Mouse (Mus musculus) T-cell, adult 2 months (primary cell): ENCODE measurements around the gene Tcf3.
A peak's percentile ranks its signal among the peaks of the same experiment; 100 is the strongest.

ENCODE experiments used
- DNase-seq: peaks from one replicate; pipeline ENCODE4 v3.0.0; 2022; ENCODE audit warnings: low spot score

The Tcf3 gene

DNA sequence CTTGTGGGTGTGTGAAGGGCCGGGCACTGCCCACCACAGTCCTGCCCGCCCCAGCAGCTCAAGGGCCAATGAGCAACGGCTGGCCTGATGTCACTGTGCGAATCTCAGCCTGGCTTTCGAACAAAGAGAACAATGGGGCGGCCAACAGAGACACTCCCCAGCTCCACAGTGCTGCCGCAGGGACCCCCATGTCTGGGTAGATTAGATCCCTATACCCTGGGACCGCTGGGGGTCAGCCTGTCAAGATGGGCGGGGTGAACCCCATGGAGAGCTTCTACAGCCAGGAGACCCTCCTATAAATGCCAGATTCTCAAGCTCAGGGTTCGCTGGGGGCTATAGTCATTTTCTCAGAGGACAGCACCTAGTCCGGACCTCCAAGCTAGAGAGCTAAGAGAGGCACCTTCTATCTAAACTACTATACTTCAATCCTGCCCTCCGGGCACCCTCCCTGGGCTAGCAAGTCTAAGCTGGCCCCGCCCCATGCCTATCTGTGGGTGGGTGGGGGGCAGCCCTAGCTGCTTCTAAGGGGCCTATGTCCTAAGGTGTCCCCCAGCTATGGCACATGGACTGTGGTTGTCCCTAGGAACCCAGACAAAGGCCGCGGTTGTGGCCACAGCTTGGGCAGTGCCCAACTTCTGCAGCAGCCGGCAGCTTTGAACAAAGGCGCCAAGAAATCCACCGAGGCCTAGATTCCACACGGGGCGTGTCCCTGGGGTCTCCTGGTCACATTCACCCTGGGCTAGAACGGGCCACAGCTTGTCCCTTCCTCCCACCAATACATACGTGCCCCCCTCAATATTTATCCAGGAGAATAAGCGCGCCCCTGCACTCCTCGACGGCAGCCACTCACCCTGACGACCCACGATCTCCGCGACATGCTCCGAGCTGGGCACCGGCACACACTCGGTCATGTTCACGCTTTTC is 47.4 kb downstream of the Tcf3 start:
- DNase-seq = no peak

DNA sequence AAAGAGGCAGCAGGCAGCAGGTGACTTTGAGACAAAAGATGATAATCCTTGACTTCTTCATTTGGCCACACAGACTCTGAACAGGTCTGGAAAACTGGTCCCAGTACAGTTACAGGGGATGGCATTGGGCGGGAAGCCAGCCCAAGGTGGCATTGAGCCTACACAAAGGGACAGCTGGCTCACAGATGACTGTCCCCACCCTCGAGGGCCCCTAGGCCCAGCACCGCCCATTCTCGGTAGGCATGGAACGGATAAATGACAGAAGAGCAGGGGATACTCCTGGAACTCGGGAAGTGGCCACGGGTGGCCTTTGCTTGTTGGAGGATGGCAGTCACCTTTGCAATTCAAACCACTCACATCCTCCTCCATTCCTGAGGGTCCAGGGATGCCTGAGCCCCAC is 48.1 kb downstream of the Tcf3 start:
- no peak for DNase-seq

DNA sequence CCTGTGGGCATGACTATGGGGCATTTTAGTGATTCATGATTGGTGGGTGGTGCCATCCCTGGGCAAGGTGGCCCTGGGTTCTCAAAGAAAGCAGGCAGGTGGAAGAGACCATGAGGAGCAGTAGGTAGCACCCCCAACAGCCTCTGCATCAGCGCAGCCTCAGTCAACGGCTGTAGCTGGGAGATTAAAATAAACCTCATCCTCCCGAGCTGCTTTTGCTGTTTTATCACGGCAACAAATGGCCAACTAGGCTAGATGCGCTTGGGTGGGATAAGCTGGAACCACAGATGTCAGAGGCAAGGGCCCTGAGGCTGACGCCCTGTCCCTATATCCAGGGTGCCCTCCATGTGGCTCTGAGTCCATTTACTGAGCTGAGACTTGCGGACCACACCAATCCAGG is 48.7 kb downstream of the Tcf3 start:
- DNase-seq = no peak

DNA sequence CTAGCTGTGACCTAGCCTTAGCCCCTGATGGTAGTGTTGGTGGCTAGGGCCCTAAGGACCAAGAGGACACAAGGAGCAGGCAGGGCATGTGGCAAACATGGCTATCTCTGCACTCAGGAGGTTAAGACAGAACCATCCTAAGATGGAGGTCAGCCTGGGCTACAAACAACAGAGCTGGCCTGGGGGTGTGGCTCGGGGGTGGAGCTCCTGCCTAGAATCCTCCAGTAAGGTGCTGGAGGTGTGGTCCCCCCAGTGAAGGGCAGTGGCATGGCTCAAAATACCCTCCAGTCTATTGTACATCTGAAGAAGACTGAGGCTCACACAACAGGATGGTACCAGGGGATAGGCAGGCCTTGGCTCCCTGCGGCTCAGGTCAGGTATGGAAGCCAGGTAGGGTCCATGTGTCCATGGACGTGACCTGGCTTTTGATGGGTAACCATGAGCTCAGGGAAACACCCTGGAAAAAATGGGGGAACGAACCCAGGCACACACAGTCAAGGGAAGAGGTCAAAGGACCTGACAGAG is 49.3 kb downstream of the Tcf3 start:
- DNase-seq = no peak

DNA sequence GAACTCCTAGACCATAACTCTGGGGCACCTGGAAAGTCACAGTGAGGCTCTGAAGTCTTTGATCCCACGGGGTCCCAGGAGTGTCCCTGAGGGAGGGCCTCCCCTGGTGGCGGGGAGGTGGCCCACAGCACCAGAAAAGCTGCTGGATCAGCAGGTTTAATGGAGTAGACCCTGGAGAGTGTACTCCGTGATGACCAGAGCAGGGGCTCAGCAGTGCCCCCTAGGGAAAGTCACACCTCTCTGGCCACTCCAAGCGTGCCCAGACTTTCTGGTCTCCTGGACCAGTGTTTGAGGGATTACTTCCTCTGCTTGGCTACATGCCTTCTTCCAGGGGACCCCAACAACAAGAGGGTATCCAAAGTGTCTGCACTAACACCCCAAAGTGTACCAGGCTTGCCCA is 50.0 kb downstream of the Tcf3 start:
- DNase-seq = no peak

DNA sequence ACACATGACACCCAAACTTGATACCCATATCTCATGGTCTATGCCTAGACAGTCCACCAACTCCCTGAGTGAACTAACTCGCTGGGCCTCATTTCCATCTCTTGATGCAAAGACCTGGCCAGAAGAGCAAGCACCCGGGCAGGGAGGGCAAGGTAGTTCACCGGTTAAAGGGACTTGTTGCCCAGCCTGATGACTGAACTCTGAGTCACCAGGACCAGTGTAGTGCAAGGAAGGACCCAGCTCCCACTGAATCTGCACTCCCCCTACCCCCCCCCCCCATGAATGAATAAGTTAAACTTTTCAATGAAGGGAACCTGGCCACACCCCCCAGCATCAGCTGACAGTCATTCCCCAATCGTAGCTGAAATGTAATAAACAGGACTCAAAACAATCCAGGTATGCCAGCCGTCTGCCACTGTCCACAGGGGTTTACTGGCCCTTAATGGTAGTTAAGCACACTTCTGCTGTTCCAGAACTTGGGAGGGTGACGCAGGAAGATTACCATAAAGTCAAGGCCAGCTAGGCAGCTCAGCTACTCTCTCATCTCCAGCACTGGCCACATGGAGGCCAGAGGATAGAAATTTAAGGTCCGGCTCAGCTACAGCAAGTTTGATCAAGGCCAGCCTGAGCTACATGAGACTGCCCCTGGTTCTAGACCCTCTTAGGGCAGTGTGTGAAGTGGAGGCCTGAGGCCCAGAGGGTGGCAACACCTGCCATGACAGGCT is 50.6 kb downstream of the Tcf3 start:
- DNase-seq = no peak

DNA sequence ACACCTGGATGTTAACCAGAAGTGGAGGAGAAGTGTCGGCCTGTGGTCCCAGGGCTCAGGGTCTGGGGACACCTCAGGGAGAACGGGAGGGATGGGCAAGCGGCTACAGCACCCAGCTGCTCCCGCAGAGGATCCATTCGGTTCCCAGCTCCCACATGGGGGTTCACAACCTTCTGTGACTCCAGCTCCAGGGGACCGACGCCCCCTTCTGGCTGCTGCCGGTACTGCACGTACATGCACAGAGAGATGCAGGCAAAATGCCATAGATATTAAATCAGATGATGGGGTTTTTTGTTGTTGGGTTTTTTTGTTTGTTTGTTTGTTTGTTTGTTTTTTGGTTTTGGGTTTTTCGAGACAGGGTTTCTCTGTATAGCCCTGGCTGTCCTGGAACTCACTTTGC is 55.7 kb downstream of the Tcf3 start:
- peak; percentile 39 for DNase-seq

DNA sequence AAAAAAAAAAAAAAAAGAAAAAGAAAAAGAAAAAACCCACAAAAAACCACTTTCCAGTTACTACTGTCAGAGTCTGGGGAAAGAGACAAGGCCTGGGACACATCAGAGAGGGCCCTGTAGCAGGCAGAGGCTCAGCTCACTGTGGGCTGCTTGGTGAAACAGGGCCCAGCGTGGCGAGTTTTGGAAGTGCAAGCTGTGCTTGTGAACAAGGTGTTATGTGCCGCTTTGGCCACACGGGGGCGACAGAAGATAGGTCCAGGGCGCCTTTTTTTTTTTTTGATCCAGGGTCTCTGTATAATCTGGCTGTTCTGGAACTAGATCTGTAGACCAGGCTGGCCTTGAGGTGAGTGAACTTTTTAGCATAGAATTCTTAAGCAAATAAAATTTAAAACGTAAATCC is 57.3 kb downstream of the Tcf3 start:
- peak; percentile 89 for DNase-seq

DNA sequence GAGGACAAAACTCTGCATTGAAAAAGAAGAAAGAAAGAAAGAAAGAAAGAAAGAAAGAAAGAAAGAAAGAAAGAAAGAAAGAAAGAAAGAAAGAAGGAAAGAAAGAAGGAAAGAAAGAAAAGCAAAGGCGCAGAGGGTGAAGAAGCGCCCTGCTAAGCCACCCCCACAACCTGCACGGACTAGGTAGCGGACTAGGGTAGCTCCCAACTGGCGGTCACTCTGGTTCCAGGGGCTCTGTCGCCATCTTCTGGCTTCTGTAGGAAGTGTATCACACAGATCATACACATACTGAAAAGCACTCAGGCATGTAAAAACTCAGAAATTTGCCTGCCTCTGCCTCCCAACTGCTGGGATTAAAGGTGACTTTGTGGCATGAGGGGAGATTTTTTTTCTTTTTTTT is 59.4 kb downstream of the Tcf3 start:
- DNase-seq = peak; percentile 77

DNA sequence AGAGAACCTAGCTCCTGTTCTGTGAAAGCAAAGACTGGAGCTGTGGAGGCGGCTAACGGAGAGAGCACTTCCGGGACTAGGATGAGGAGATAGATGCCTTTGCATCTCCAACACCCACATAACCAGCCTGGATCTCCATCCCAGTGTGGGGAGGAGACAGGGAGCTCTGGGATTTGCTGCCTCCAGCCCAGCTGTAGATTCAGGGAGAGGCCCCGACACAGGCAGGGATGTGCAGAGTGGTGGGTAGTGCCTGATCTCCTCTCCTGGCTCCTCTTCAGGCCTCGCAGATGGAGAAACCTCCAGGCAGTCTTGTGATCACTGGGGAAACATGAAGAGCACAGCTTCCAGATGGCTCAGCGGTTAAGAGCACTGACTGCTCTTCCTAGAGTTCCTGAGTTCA is 60.7 kb downstream of the Tcf3 start:
- no peak for DNase-seq

DNA sequence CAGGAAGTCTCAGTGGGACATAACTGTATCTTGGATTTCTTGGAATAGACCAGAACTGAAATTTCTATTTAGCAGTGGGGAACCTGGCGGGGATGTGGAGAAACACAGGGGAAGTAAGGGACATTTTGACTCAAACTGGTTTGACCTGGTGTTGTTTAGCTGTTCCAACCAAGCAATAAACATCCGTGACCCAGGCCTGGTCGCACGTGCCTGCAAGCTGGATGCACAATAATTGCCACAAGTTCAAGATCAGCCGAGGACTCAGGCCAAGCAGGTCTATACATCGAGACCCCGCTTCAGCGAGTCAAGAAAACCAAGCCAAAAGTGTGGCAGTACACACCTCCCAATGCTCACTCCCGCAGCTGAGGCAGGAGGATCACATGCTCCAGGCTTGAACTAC is 61.5 kb downstream of the Tcf3 start:
- DNase-seq = no peak

DNA sequence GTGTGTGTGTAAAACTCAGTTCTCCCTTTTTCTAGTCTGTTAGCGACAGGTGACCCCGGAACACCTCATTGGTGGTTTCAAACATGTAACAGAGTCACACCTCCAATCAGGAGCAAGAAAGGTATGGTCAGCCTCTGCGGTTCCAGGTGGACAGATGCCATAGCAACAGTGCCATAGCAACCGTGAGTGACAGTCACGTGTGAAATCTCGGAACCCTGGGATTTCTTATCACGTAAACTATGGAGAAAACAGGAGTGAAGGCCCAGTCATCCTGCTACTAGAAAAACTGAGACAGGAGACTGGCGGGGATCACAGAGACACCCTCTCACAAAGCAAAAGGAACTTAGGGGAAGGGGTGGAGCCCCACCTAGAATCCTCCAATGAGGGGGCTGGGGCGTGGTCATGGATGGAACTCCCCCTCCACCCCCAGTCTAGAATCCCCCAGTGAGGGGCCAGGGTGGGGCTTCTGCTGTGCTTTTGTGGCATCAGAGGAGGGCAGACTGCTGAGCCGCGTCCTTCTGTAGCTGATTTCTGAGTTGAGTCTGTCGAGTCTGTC is 62.0 kb downstream of the Tcf3 start:
- DNase-seq = peak; percentile 45

DNA sequence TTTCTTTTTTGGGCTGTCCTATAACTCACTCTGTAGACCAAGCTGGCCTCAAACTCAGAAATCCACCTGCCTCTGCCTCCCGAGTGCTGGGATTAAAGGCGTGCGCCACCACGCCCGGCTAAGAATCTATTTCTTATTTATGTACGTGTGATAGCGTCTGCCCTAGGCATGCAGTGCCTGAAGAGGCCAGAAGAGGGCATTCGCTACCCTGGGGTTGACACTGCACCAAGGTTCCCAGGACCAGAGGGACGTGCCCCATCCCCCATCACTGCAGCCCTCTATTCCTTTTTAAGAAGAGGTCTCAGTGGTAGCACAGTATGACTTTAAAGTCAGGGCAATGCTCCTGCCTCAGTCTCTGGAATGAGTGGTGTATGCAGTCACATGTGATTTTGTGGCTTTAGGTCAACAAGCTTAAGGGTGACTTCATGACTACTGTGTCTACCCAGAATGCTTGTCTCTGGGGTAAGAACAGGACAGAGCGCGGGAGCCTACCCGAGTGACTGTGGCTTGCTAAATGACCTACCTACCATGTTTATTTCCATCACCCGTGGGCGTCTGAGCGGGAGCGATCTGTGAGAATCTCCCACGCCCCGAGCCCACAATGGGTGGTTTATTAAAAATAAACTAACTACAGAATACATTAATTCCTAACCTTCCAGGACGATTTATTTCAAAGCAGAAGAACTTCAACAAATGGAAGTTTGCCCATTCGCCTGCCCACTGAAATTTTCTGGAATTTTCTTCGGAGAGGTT is 63.3 kb downstream of the Tcf3 start:
- no peak for DNase-seq

DNA sequence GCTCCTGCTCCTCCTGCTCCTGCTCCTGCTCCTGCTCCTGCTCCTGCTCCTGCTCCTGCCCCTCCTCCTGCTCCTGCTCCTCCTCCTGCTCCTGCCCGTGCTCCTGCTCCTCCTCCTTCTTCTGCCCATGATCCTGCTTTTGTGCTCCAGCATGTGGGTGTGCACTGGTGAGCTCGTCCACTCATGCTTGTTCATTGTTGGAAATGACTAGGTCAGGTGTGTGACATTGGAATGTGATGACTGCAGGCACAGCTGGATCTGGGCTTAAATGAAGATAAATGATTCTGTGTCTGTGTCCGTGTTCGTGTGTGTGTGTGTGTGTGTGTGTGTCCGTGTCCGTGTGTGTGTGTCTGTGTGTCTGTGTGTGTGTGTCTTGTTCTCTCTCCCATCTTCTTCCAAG is 65.1 kb downstream of the Tcf3 start:
- peak; percentile 34 for DNase-seq

DNA sequence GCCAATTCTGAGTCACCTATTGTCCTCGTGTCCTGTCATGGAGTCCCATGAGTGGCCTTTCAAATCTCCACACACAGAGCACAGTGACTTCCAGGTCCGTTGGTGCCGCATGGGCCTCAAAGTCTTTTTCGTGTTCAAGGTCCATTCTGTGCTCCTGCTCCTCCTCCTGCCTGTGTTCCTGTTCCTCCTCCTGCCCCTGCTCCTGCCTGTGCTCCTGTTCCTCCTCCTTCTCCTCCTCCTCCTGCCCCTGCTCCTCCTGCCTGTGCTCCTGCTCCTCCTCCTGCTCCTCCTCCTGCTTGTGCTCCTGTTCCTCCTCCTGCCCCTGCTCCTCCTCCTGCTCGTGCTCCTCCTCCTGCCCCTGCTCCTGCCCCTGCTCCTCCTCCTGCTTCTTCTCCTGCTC is 65.5 kb downstream of the Tcf3 start:
- DNase-seq = no peak

DNA sequence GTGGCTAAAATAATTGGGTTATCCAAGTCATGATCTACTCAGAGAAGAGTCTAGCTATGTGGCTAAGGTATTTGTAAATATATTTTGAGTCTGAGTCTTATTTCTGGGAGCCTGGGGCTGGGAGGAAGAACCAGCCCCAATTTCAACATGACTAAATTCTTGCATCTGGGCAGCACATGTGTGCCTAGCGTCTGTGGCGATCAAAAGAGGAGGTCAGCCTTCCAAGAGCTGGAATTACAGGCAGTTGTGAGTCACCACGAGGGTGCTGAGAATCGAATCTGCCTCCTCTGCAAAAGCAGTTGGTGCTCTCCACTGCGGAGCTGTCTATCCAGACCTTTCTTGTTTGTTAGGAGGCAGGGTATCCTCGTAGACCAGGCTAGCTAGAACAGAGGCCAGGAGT is 67.7 kb downstream of the Tcf3 start:
- DNase-seq = no peak

DNA sequence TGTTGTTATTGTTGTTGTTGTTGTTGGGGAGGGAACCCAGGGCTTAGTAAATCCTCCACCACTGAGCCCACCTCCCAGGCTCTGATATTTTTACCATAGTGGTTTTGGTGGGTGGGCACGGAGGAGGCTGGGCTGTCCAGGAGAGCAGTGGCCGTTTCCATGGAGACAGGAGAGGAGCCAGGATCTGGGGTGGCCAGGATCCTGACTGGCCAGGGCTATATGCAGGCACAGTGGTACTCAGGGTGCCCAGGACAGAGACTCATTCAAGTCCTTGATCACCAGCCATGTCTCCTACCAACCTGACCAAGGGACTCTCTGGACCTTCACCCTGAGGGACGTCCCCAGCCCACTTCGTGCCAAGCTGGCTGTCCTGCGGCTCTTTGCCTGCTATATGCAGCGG is 69.7 kb downstream of the Tcf3 start:
- DNase-seq = no peak
